Mouse (Mus musculus) intestine, embryonic 16.5 days (tissue): ENCODE measurements around the gene Efcab11. TPM values are rescaled to one million over a fixed set of nuclear protein-coding genes. Genes with fewer than 3 reads are reported as not detected.

Experiments
- ATAC-seq: fragments of 200-750 bp; cut with Nextera tagmentation; 2 replicates; pipeline ENCODE4 v1.8.0; 2017; ENCODE audit warnings: moderate TSS enrichment, moderate library complexity
- H3K27ac ChIP-seq: fragments of 300-500 bp; sonication (generic); 2 replicates; pipeline ENCODE4 v1.5.1; 2014; ENCODE audit warnings: mild to moderate bottlenecking, low read length
- H3K27me3 ChIP-seq: fragments of 300-500 bp; sonication (generic); replicated peaks from 2 replicates; pipeline ENCODE4 v1.6.1; 2014; ENCODE audit warnings: low read length, control low read depth, mixed read lengths; ENCODE audit not compliant: control insufficient read depth, insufficient read depth
- H3K36me3 ChIP-seq: fragments of 300-500 bp; sonication (generic); 2 replicates; pipeline ENCODE4 v1.6.1; 2014; ENCODE audit warnings: low read length, control low read depth; ENCODE audit not compliant: control insufficient read depth, insufficient read depth
- H3K4me1 ChIP-seq: fragments of 300-500 bp; sonication (generic); 2 replicates; pipeline ENCODE4 v1.6.1; 2014; ENCODE audit warnings: low read length, control low read depth, mixed read lengths; ENCODE audit not compliant: control insufficient read depth, insufficient read depth
- H3K4me2 ChIP-seq: fragments of 300-500 bp; sonication (generic); 2 replicates; pipeline ENCODE4 v1.6.1; 2014; ENCODE audit warnings: low read depth, low read length, control low read depth
- H3K4me3 ChIP-seq: fragments of 300-500 bp; sonication (generic); 2 replicates; pipeline ENCODE4 v1.5.1; 2014; ENCODE audit warnings: mild to moderate bottlenecking, low read length
- H3K9ac ChIP-seq: fragments of 300-500 bp; sonication (generic); 2 replicates; pipeline ENCODE4 v1.6.1; 2014; ENCODE audit warnings: low read depth, low read length
- H3K9me3 ChIP-seq: fragments of 300-500 bp; sonication (generic); 2 replicates; pipeline ENCODE4 v1.6.1; 2016; ENCODE audit warnings: low read length, control low read depth; ENCODE audit not compliant: control insufficient read depth
- WGBS: fragments of 180-500 bp; shearing (Covaris S2); extraction: QIAGEN DNeasy Blood & Tissue Kit; methylation state at CpG from one replicate; pipeline ENCODE4 v1.1.7; 2014; 5-methylcytosine and 5-hydroxymethylcytosine counted together
- polyA plus RNA-seq: library from polyadenylated mRNA; unstranded; fragments of >200 nt; fragmentation: Nextera tagmentation; extraction: Ambion mirVana; gene quantifications from 2 replicates; pipeline ENCODE4 v1.2.1, GENCODE M21; 2015

The Efcab11 gene
- polyA plus RNA-seq, 1 experiment from 2014 or later, result 9.7 TPM

DNA sequence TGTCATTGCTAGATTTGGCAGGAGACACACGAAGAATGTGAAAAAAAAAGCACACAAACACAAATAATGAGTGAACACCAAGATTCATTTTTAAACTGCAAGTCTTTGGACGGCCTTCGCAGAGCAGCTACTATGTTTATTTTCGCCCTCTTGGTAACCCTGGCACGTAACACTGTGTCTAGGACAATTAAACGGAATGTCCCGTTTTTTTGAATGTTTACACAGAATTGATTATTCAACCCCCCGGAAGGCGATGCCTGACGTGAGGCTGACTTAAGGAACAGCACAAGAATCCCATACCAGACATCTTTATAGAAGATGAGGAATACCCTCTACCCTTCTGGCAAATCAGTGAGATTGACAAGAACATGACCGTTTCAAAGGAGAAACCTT lies 530 bp downstream of the Efcab11 start:
- peak; percentile 30 for ATAC-seq
- H3K36me3 ChIP-seq, result no peaks in the 10 kb centered on the region
- H3K27me3 ChIP-seq, result no peaks in the 10 kb centered on the region
- peak overlapping the region; percentile 76 for H3K4me3 ChIP-seq
- peak overlapping the region; percentile 84 for H3K27ac ChIP-seq
- under 1% methylated on average over 11 of the region's 11 CpGs for WGBS
- H3K9me3 ChIP-seq, result no peaks in the 10 kb centered on the region
- H3K4me2 ChIP-seq, result peak overlapping the region; percentile 91
- H3K9ac ChIP-seq, result peak overlapping the region; percentile 87
- peaks cover 13% of the 10 kb centered on the region for H3K4me1 ChIP-seq

DNA sequence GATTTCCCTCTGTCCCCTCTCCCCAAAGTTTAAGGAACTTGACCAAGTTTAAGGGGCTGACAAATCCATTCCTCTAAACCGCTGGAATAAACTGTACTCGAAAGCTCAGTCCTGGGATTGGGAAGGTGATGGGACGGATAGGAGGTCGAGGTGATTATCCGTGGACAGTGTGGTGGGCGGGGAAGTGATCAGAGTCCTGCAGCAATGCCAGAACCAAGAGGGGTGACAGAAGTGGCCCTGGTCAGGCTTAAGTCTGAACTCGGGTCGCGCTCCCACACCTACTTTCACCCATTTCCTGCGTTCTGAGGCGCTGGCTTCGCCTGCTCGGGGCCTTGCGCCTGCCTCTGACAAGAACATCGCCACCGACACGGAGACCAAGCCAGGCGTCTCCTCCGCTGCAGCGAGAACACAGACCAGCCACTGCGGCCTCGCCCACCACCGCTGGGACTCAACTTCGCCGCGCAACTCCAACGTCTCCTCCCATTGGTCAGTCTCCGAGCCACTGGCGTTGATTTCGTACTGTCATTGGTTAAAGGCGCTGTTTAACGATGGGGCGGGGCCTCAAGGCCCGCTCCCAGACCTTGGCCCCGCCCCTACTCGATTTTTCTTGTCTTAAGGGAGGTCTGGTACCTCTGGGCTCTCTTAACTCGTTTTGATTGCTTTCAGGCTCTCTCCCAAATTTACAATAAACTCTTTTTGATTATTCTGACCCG lies 1.1 kb downstream of the Efcab11 start:
- H3K9me3 ChIP-seq, result no peaks in the 10 kb centered on the region
- H3K4me3 ChIP-seq, result peak overlapping the region; percentile 76
- peak overlapping the region; percentile 87 for H3K9ac ChIP-seq
- ATAC-seq, result peak; percentile 92
- no peaks in the 10 kb centered on the region for H3K36me3 ChIP-seq
- peak overlapping the region; percentile 84; the same call in 1 of the 2 replicates for H3K27ac ChIP-seq
- under 1% methylated on average over 38 of the region's 38 CpGs for WGBS
- H3K27me3 ChIP-seq, result no peaks in the 10 kb centered on the region
- peak overlapping the region; percentile 91 for H3K4me2 ChIP-seq
- H3K4me1 ChIP-seq, result peaks cover 13% of the 10 kb centered on the region

DNA sequence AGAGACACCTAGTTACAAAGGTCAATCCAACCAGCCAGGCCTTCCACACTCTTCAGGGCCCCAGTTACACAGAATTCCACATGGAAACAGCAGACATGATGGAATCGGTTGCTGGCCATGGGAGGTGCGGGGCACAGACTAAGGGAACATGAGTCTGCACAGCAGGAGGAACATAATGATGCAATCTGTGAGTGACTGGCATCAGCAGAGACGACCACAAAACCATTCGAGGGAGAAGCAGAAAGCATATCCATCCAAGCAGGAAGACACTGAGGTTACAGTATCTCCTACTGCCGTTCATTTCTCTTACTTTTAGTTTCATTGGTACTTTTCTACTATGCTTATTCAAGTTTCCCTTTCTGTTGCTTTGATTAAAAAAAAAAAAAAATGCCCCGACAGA lies 9.6 kb downstream of the Efcab11 start:
- Histone ChIP-seq H3K27me3 (no peaks in the 10 kb centered on the region), H3K4me1 (no peaks in the 10 kb centered on the region), H3K4me3 (no peak overlapping the region), H3K9me3 (no peaks in the 10 kb centered on the region), H3K4me2 (no peak overlapping the region), H3K36me3 (no peaks in the 10 kb centered on the region), H3K27ac (no peak overlapping the region), H3K9ac (no peak overlapping the region)
- WGBS, result 88% methylated on average over 6 of the region's 6 CpGs
- ATAC-seq, result 0 out of 2 replicates have a peak, but pooled peaks have one; percentile 36

DNA sequence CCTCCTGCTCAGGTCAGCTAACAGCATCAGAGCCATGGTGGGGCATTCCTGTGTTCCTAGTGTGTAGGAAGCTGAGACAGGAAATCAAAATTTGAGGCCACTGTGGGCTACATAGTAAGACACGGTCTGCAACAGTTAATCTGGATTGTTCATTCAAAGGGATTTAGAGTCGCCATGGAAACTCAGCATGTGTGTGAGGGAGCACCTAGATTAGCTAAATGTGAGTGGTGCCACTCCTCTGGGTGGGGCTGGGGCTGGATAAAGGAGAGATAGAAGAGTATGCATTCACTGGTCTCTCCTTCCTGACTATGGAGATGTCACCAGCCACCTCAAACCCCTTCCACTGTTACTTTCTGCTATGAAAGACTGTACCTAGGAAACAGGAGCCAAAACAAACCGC lies 10.8 kb downstream of the Efcab11 start:
- Histone ChIP-seq H3K4me2 (no peak overlapping the region), H3K9ac (no peak overlapping the region), H3K27me3 (no peaks in the 10 kb centered on the region), H3K4me1 (no peaks in the 10 kb centered on the region), H3K27ac (no peak overlapping the region), H3K9me3 (no peaks in the 10 kb centered on the region), H3K4me3 (no peak overlapping the region), H3K36me3 (no peaks in the 10 kb centered on the region)
- no peak for ATAC-seq
- WGBS, result 58% methylated on average over 3 of the region's 3 CpGs

DNA sequence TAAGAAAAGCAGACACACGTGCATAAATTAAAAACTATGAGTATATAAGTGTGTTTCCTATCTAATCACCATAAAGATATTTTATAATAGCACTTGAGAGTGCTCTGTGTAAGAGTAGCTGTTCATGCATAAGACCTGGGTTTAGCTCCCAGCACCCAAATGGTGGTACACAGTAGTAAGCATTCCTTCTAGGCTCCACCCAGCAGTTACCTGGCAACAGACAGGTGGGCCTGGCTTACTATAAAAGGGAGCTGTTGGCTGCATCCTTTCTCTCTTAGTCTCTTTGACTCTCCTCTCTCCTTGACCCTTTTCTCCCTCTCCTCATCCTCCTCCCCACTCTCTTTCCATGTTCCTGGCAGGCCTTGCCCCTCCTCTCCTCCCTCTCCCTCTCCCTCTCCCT lies 15.4 kb downstream of the Efcab11 start:
- 93% methylated on average over 1 of the region's 1 CpGs for WGBS
- no peaks in the 10 kb centered on the region for H3K27me3 ChIP-seq
- ATAC-seq, result no peak
- H3K9ac ChIP-seq, result no peak overlapping the region
- H3K27ac ChIP-seq, result no peak overlapping the region
- no peak overlapping the region for H3K4me2 ChIP-seq
- H3K9me3 ChIP-seq, result no peaks in the 10 kb centered on the region
- H3K36me3 ChIP-seq, result no peaks in the 10 kb centered on the region
- H3K4me3 ChIP-seq, result no peak overlapping the region
- no peaks in the 10 kb centered on the region for H3K4me1 ChIP-seq

DNA sequence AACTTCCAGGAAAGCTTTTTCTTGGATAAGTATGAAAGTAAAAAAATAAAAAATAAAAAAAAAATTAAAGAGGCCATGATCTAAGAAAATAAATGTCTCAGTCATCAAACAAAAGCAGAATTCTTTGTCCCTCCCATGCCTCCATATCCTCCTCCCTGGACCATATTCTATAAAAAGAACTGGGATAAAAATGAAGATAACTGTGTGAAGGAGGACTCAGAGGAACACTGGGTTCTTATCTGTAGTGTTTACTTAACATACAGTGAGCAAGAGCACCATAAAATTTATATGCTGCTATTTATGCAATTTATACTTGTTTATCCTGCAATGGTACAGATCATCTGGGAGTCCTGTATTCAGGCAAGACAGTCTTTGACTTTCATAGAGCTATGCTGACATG lies 19.6 kb downstream of the Efcab11 start:
- no peak for ATAC-seq
- H3K9ac ChIP-seq, result no peak overlapping the region
- H3K36me3 ChIP-seq, result no peaks in the 10 kb centered on the region
- no peak overlapping the region for H3K4me2 ChIP-seq
- no peak overlapping the region for H3K27ac ChIP-seq
- H3K27me3 ChIP-seq, result no peaks in the 10 kb centered on the region
- H3K9me3 ChIP-seq, result no peaks in the 10 kb centered on the region
- no peak overlapping the region for H3K4me3 ChIP-seq
- H3K4me1 ChIP-seq, result no peaks in the 10 kb centered on the region

DNA sequence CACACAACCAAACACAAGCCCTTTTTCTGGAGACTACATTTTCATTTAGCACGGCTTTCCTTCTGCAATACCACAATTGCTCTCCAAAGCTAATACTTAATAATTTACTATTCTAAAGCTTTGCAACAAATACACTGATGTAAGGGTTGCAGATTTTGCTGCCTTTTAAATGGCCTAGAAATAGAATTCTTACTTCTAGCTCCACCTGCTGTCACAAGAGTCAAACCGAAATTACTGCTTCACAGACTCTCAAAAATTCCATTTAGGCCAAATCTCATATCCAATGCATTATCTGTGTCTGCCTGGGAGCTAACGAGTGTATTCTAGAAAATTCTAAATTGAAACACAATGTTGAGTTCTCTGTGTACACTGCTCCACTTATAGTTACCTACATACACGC lies 23.3 kb downstream of the Efcab11 start:
- no peaks in the 10 kb centered on the region for H3K4me1 ChIP-seq
- no peaks in the 10 kb centered on the region for H3K9me3 ChIP-seq
- ATAC-seq, result no peak
- H3K27me3 ChIP-seq, result no peaks in the 10 kb centered on the region
- 77% methylated on average over 4 of the region's 4 CpGs for WGBS
- no peak overlapping the region for H3K4me3 ChIP-seq
- no peak overlapping the region for H3K4me2 ChIP-seq
- no peaks in the 10 kb centered on the region for H3K36me3 ChIP-seq
- H3K9ac ChIP-seq, result no peak overlapping the region
- H3K27ac ChIP-seq, result no peak overlapping the region

DNA sequence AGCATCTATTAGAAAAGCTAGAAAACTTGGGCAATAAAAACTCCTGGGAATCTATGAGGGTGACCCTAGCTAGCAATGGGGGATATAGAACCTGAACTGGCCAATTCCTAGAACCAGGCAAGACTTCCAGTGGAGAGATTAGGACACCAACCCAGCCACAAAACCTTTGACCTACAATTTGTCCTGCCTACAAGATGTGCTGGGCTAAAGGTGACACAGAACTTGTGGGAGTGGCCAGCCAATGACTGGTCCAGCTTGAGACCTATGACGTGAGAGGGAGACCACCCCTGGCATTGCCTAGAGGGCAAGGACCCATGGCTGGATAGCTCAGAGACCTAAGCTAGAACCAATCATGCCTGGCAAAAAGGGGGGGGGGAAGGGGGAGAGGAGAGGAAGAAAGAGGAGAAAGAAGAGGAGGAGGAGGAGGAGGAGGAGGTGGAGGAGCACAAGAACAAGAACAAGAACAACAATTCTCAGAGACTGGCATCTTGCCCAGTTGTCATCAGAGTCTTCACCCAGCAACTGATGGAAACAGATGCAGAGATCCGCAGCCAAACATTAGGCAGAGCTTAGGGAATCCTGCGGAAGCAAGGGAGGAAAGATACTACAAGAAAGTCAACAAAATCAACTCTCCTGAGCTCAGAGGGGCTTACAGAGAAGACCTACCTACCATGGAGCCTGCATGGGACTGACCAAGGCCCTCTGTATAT lies 24.7 kb downstream of the Efcab11 start:
- no peak for ATAC-seq
- Histone ChIP-seq H3K4me1 (no peaks in the 10 kb centered on the region), H3K9ac (no peak overlapping the region), H3K36me3 (no peaks in the 10 kb centered on the region), H3K4me2 (no peak overlapping the region), H3K4me3 (no peak overlapping the region), H3K9me3 (no peaks in the 10 kb centered on the region), H3K27ac (no peak overlapping the region), H3K27me3 (no peaks in the 10 kb centered on the region)
- WGBS, result 76% methylated on average over 3 of the region's 3 CpGs

DNA sequence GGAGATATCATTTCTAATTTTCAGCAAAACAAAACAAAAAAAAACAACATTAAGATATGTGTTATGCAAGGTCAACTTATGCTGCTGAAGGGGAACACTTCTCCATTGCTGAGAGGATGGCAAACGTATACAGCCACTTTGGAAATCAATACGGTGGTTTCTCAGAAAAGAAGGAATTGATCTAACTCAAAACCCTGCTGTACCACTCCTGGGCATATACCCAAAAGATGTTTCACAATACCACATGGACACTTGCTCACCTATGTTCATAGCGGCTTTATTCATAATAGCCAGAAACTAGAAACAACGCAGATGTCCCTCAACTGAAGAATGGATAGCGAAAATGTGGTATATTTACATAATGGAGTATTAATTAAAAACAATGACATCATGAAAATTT lies 25.6 kb downstream of the Efcab11 start:
- H3K9ac ChIP-seq, result no peak overlapping the region
- H3K36me3 ChIP-seq, result no peaks in the 10 kb centered on the region
- 91% methylated on average over 5 of the region's 5 CpGs for WGBS
- no peaks in the 10 kb centered on the region for H3K4me1 ChIP-seq
- no peaks in the 10 kb centered on the region for H3K9me3 ChIP-seq
- H3K4me3 ChIP-seq, result no peak overlapping the region
- H3K27me3 ChIP-seq, result no peaks in the 10 kb centered on the region
- ATAC-seq, result no peak
- no peak overlapping the region for H3K27ac ChIP-seq
- no peak overlapping the region for H3K4me2 ChIP-seq
